Mouse (Mus musculus) T-helper 17 cell (primary cell): ENCODE data around the gene Nr5a1.

Source experiments
- in situ Hi-C, 2 experiments: fragments of 300-600 bp; cut with MboI, MseI; formaldehyde crosslinking; loops; 1 replicate in 1 of 2; 2 replicates in 1 of 2; pipeline ENCODE4 v1.15.1; 2025; ENCODE audit warnings: high pct_unique_total_duplicates in 2 of 2

The Nr5a1 gene

DNA sequence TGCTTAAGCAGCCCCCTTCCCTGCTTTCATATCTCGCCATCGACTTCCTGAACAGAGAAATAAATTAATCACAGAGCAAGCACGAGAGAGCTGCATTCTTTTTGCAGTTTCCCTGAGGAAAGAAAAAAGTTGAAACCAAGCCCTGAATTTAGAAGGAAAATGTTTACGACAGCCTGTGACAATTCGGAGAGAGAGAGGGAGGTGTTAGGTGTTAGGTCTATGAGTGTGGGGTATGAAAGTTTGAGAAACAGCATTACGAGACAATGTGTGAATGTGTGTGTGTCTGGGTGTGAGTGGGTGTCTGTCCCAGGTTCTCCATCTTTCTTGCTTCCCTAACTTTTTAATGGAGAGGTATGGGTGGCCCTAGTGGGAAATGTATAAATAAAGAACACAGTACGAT, 62.2 kb downstream of the Nr5a1 start:
- in situ Hi-C loops, result no loop called here

DNA sequence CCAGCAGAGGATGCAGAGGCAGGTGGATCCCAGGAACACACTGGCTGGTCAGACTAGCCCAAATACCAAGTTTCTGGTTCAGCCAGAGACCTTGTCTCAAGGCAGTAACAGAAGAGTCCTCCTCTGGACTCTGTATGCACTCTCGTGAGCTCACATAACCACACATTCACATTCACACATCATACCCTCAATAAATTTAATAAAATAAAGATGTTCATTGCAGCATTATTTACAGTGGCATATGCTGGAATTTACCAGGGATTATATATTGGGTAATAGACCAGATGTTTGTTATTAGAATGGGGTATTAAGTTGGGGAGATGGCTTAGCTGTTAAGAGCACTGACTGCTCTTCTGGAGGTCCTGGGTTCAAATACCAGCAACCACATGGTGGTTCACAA, 64.0 kb downstream of the Nr5a1 start:
- in situ Hi-C loops, result no loop called here

DNA sequence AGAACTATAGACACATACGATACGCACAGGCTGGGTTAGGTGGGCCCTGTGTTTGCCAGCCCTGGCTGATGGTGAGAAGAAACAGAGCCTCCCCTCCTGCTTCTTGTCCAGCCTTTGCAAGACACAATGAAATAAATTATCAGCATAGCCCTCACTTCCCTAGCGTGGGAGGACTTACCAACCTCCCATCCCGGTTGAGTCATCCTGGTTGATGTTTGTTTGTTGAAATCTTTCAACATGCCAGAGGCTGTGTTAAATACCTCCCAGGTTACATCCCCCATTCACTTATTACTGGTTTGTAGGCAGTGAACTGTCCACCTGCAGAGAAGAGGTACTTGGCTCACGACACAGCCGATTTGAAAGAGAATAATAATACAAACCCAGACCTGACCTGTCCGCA, 66.7 kb downstream of the Nr5a1 start:
- in situ Hi-C loops, result no loop called here

DNA sequence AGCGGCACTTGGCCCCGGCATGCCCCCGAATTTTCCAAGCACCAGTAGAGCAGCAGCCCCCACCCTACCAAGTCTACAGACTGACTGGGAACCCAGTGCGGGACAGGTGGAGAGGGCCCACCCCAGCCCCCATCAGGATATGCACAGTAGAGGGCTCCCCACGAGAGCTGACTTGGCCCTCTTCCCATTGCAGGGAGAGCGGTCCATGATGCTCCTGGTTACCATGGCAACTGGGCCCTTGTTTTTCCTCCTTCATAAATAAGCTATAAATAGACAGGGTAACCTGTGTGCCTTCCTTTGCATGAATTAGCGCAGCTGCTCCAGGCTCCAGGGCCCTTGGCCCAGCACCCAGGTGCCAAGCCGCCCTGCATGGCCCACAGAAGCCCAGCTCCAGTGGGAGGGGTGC, 67.1 kb downstream of the Nr5a1 start:
- in situ Hi-C loops, result no loop called here

DNA sequence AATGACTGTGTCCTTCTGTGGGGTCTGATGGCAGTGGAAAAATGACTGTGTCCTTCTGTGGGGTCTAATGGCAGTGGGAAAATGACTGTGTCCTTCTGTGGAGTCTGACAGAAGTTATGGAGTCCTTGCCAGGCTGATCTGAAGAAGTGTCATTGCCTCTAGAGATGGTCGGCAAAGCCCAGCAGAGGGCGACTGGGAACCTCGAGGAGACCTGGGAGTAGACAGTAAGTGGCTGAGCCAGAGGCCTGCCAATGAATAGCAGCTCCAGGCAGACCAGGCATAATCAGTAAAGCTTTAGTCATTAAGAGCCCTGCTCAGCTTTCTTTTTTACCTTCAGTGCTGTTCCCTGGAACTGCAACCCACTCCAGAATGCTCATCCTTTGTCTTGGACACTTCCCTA, 68.4 kb downstream of the Nr5a1 start:
- in situ Hi-C loops, result no loop called here

DNA sequence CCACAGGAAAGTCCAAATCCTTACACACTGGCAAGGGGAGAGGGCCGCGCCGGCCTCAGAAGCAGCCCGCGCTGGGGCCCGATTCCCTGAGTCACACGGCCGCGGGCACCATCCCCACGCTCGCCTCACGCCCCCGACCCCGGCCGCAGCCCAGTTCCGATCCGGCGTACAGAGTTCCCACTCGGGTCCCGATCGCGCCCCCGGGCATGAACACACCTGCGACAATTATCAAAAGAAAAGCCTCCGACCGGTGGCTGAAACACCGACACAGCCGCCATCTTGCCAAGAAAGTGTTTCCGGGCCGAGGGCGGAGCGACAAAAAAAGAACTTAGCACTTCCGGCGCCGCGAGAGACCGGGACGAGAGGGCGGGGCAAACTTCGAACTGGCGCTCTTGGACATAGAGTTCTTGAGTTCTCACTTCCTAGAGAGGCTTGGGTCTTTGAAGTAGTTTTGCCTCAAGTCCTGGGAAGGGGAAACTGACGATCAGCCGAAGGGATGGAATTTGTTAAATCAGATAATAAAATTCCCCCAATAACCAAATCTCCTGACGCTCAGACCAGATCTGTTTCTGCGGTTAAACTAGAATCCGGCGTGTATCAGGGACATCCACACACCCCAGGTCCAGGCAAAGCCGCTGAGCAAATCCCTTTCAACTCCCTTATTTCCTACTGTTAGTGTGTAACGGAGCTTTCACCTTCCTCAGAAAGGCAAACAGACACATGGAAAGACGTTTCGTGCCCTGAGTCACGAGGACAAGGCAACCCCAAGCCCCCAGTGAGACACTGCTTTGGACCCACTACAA, 70.5 kb downstream of the Nr5a1 start, which contains the start of gene Psmb7:
TSS of gene Psmb7 (minus strand) at position 463 of the 803 bp plus-strand sequence.
- in situ Hi-C loops, result no loop called here
